ENCODE assay signal across 14 mouse cellular contexts in genomic region chr2:30787466-30787865, GRCm38 (mm10). TPM values are rescaled to one million over a fixed set of nuclear protein-coding genes. Genes with fewer than 3 reads are reported as not detected.
A peak's percentile ranks its signal among the peaks of the same experiment; 100 is the strongest.
DNase-seq lines count a peak whose midpoint lies in the region; ATAC-seq lines count a peak whose summit lies in the region.
"Had no signal": no experiment of that assay in that cellular context is flagged by ENCODE, and none has a peak within 500 bp of the region (broad histone marks: within the 10 kb centered on the region; RNA-seq: fewer than 3 reads in every experiment).

No protein-coding gene starts in this region.

- peak overlapping the region; percentile 77 for H3K27ac ChIP-seq in kidney, embryonic 16.5 days (ENCODE audit: low read length)
- peak overlapping the region; percentile 92; the same call in 1 of the 2 replicates for H3K27ac ChIP-seq in embryonic facial prominence, embryonic 12.5 days
- H3K27ac ChIP-seq in forebrain, embryonic 15.5 days (replicated peaks): peak overlapping the region; percentile 41
- peak overlapping the region; percentile 73 for H3K27ac ChIP-seq in midbrain, embryonic 13.5 days

- H3K4me2 ChIP-seq in kidney, embryonic 16.5 days (replicated peaks; ENCODE audit: low read depth, low read length): no peak overlapping the region; the same call in 1 of the 2 replicates
- H3K4me2 ChIP-seq in embryonic facial prominence, embryonic 12.5 days (replicated peaks): no peak overlapping the region
- no peak overlapping the region for H3K4me2 ChIP-seq in forebrain, embryonic 15.5 days (replicated peaks)
- H3K4me2 ChIP-seq in midbrain, embryonic 13.5 days (replicated peaks): no peak overlapping the region

- no peak for DNase-seq in kidney, adult 18-20 months
- no peak for DNase-seq in cerebellum, postnatal 25 days
- DNase-seq in B cell, adult 2 months: no peak
- DNase-seq: adrenal gland, postnatal 10 days; cerebellum, postnatal 36 days; gastrocnemius, postnatal 25 days; kidney, postnatal 25 days; lung, adult 18-20 months had no signal

- H3K4me1 ChIP-seq in kidney, embryonic 16.5 days (ENCODE audit: insufficient read depth, low read length): peaks cover 48% of the 10 kb centered on the region
- peaks cover 46% of the 10 kb centered on the region for H3K4me1 ChIP-seq in embryonic facial prominence, embryonic 12.5 days
- peaks cover 34% of the 10 kb centered on the region for H3K4me1 ChIP-seq in forebrain, embryonic 15.5 days
- peaks cover 53% of the 10 kb centered on the region for H3K4me1 ChIP-seq in midbrain, embryonic 13.5 days (replicated peaks)

- no peaks in the 10 kb centered on the region for H3K27me3 ChIP-seq in kidney, embryonic 16.5 days (ENCODE audit: insufficient read depth, low read length)
- no peaks in the 10 kb centered on the region for H3K27me3 ChIP-seq in embryonic facial prominence, embryonic 12.5 days
- H3K27me3 ChIP-seq in forebrain, embryonic 15.5 days: no peaks in the 10 kb centered on the region
- 0 out of 2 replicates have a peak, but pooled peaks cover 3% of the 10 kb centered on the region for H3K27me3 ChIP-seq in midbrain, embryonic 13.5 days

- H3K4me3 ChIP-seq in kidney, embryonic 16.5 days (ENCODE audit: low read length): no peak overlapping the region
- H3K4me3 ChIP-seq in embryonic facial prominence, embryonic 12.5 days: no peak overlapping the region
- H3K4me3 ChIP-seq in forebrain, embryonic 15.5 days: no peak overlapping the region
- no peak overlapping the region for H3K4me3 ChIP-seq in midbrain, embryonic 13.5 days (replicated peaks)

- H3K36me3 ChIP-seq in kidney, embryonic 16.5 days (ENCODE audit: insufficient read depth, low read length): no peaks in the 10 kb centered on the region
- H3K36me3 ChIP-seq in embryonic facial prominence, embryonic 12.5 days: no peaks in the 10 kb centered on the region
- no peaks in the 10 kb centered on the region for H3K36me3 ChIP-seq in forebrain, embryonic 15.5 days
- H3K36me3 ChIP-seq in midbrain, embryonic 13.5 days: no peaks in the 10 kb centered on the region

- no peak for ATAC-seq in kidney, embryonic 16.5 days (ENCODE audit: low FRiP score, low TSS enrichment)
- no peak for ATAC-seq in embryonic facial prominence, embryonic 12.5 days (ENCODE audit: insufficient number of reproducible peaks, insufficient read depth, low FRiP score, low TSS enrichment)
- ATAC-seq in forebrain, embryonic 15.5 days (replicated peaks): no peak
- no peak for ATAC-seq in midbrain, embryonic 13.5 days
- ATAC-seq in megakaryocyte-erythroid progenitor cell, adult 5-6 weeks (replicated peaks; ENCODE audit: low FRiP score, low TSS enrichment, poor library complexity, severe bottlenecking): no peak

- peak overlapping the region; percentile 48; the same call in 1 of the 2 replicates for H3K9ac ChIP-seq in kidney, embryonic 16.5 days (replicated peaks; ENCODE audit: low read length)
- H3K9ac ChIP-seq in embryonic facial prominence, embryonic 12.5 days: peak overlapping the region; percentile 1; the same call in 1 of the 2 replicates
- H3K9ac ChIP-seq in forebrain, embryonic 15.5 days (replicated peaks): peak overlapping the region; percentile 15
- peak overlapping the region; percentile 32; the same call in 1 of the 2 replicates for H3K9ac ChIP-seq in midbrain, embryonic 13.5 days (replicated peaks)

- 66% methylated on average over 4 of the region's 4 CpGs for WGBS in kidney, embryonic 16.5 days
- 58% methylated on average over 4 of the region's 4 CpGs for WGBS in embryonic facial prominence, embryonic 12.5 days
- WGBS in forebrain, embryonic 15.5 days: 61% methylated on average over 4 of the region's 4 CpGs
- 62% methylated on average over 4 of the region's 4 CpGs for WGBS in midbrain, embryonic 13.5 days

- H3K9me3 ChIP-seq in kidney, embryonic 16.5 days (ENCODE audit: low read length): no peaks in the 10 kb centered on the region
- H3K9me3 ChIP-seq in embryonic facial prominence, embryonic 12.5 days: no peaks in the 10 kb centered on the region
- no peaks in the 10 kb centered on the region for H3K9me3 ChIP-seq in forebrain, embryonic 15.5 days
- no peaks in the 10 kb centered on the region; the same call in 1 of the 2 replicates for H3K9me3 ChIP-seq in midbrain, embryonic 13.5 days

RNA-seq across cellular contexts. Expression of gene 1700001O22Rik, which starts 16.0 kb away (rescaled TPM):
- 5.1 and 5.2 TPM in 2 replicates for polyA plus RNA-seq in kidney, embryonic 16.5 days (2015; fragmentation: Nextera tagmentation; extraction: Ambion mirVana)
- 3.8 and 4.0 TPM in 2 replicates for polyA plus RNA-seq in embryonic facial prominence, embryonic 12.5 days (2016; fragmentation: Nextera tagmentation; extraction: Ambion mirVana)
- 2.6 and 3.7 TPM in 2 replicates for polyA plus RNA-seq in forebrain, embryonic 15.5 days (2015; fragmentation: Nextera tagmentation; extraction: Ambion mirVana)
- polyA plus RNA-seq in midbrain, embryonic 13.5 days (2015; fragmentation: Nextera tagmentation; extraction: Ambion mirVana): 1.1 and 1.3 TPM in 2 replicates
- total RNA-seq in megakaryocyte-erythroid progenitor cell, adult 5-6 weeks (2014; fragmentation: Nextera tagmentation): 0.54 and 1.2 TPM in 2 replicates
- not detected in 2 replicates for total RNA-seq in megakaryocyte-erythroid progenitor cell, adult 5-6 weeks (2017)
- total RNA-seq: monocyte, adult 5-6 weeks had no signal

RNA-seq across cellular contexts. Expression of gene Ntmt1, which starts 20.2 kb away (rescaled TPM):
- polyA plus RNA-seq in kidney, embryonic 16.5 days (2015; fragmentation: Nextera tagmentation; extraction: Ambion mirVana): 92.9 and 94.9 TPM in 2 replicates
- polyA plus RNA-seq in embryonic facial prominence, embryonic 12.5 days (2016; fragmentation: Nextera tagmentation; extraction: Ambion mirVana): 105 and 106 TPM in 2 replicates
- polyA plus RNA-seq in forebrain, embryonic 15.5 days (2015; fragmentation: Nextera tagmentation; extraction: Ambion mirVana): 117 and 131 TPM in 2 replicates
- polyA plus RNA-seq in midbrain, embryonic 13.5 days (2015; fragmentation: Nextera tagmentation; extraction: Ambion mirVana): 121 and 123 TPM in 2 replicates
- 23.7 and 36.8 TPM in 2 replicates for total RNA-seq in megakaryocyte-erythroid progenitor cell, adult 5-6 weeks (2014; fragmentation: Nextera tagmentation)
- 9.8 and 14.7 TPM in 2 replicates for total RNA-seq in megakaryocyte-erythroid progenitor cell, adult 5-6 weeks (2017)

RNA-seq across cellular contexts. Expression of gene Asb6, which starts 42.7 kb away (rescaled TPM):
- 39.0 and 42.7 TPM in 2 replicates for polyA plus RNA-seq in kidney, embryonic 16.5 days (2015; fragmentation: Nextera tagmentation; extraction: Ambion mirVana)
- 40.0 and 41.8 TPM in 2 replicates for polyA plus RNA-seq in embryonic facial prominence, embryonic 12.5 days (2016; fragmentation: Nextera tagmentation; extraction: Ambion mirVana)
- 43.3 and 45.3 TPM in 2 replicates for polyA plus RNA-seq in forebrain, embryonic 15.5 days (2015; fragmentation: Nextera tagmentation; extraction: Ambion mirVana)
- 41.7 and 43.0 TPM in 2 replicates for polyA plus RNA-seq in midbrain, embryonic 13.5 days (2015; fragmentation: Nextera tagmentation; extraction: Ambion mirVana)
- 30.1 and 31.3 TPM in 2 replicates for total RNA-seq in megakaryocyte-erythroid progenitor cell, adult 5-6 weeks (2014; fragmentation: Nextera tagmentation)
- total RNA-seq in megakaryocyte-erythroid progenitor cell, adult 5-6 weeks (2017): 16.2 and 37.6 TPM in 2 replicates

RNA-seq across cellular contexts. Expression of gene Prrx2, which starts 47.3 kb away (rescaled TPM):
- polyA plus RNA-seq in kidney, embryonic 16.5 days (2015; fragmentation: Nextera tagmentation; extraction: Ambion mirVana): 7.7 and 8.0 TPM in 2 replicates
- 106 and 121 TPM in 2 replicates for polyA plus RNA-seq in embryonic facial prominence, embryonic 12.5 days (2016; fragmentation: Nextera tagmentation; extraction: Ambion mirVana)
- polyA plus RNA-seq in forebrain, embryonic 15.5 days (2015; fragmentation: Nextera tagmentation; extraction: Ambion mirVana): 1.6 and 3.1 TPM in 2 replicates
- polyA plus RNA-seq in midbrain, embryonic 13.5 days (2015; fragmentation: Nextera tagmentation; extraction: Ambion mirVana): 2.0 and 2.8 TPM in 2 replicates
- not detected in 2 replicates for total RNA-seq in megakaryocyte-erythroid progenitor cell, adult 5-6 weeks (2014; fragmentation: Nextera tagmentation)
- total RNA-seq in megakaryocyte-erythroid progenitor cell, adult 5-6 weeks (2017): not detected in 2 replicates
- total RNA-seq: monocyte, adult 5-6 weeks had no signal

Comparison
In these comparisons a context has a peak if more than half of its experiments do, and no peak if none do; other contexts are left out.
1. H3K27ac ChIP-seq: peak in every context shown above with its lines; median percentile 92 in embryonic facial prominence, embryonic 12.5 days; 77 in kidney, embryonic 16.5 days; 73 in midbrain, embryonic 13.5 days; 41 in forebrain, embryonic 15.5 days.